Mouse (Mus musculus): ENCODE measurements around the gene Nanos2.

- TF ChIP-seq CTCF (IDR thresholded peaks at IDR 0.05; ENCODE audit: low read depth) (no peak), EP300 (IDR thresholded peaks at IDR 0.05; ENCODE audit: low read depth) (no peak)
Observed at GRCm38 (mm10) chr7:19002848-19003498, 15.8 kb downstream of the Nanos2 start.
